Mouse (Mus musculus) liver, embryonic 14.5 days (tissue): ENCODE results near the gene Tnfaip3. TPM values are rescaled to one million over a fixed set of nuclear protein-coding genes. Genes with fewer than 3 reads are reported as not detected.
A peak's percentile ranks its signal among the peaks of the same experiment; 100 is the strongest.

Source experiments
- ATAC-seq: fragments of 200-750 bp; cut with Nextera tagmentation; 2 replicates; pipeline ENCODE4 v1.8.0; 2017; ENCODE audit warnings: moderate number of reproducible peaks, mild to moderate bottlenecking, moderate library complexity; ENCODE audit not compliant: insufficient read depth
- DNase-seq, 3 experiments: peaks; one replicate each; pipeline ENCODE4 v3.0.0-alpha.2; 2012 to 2013; ENCODE audit warnings: low read depth in 3 of 3, low spot score in 3 of 3
- H3K27ac ChIP-seq: fragments of 300-500 bp; sonication (generic); 2 replicates; pipeline ENCODE4 v1.5.1; 2014; ENCODE audit warnings: moderate library complexity, mild to moderate bottlenecking, control low read depth, inconsistent platforms
- H3K27me3 ChIP-seq: fragments of 300-500 bp; sonication (generic); 2 replicates; pipeline ENCODE4 v1.6.1; 2014; ENCODE audit warnings: mild to moderate bottlenecking, low read length, moderate library complexity; ENCODE audit not compliant: control insufficient read depth, insufficient read depth
- H3K36me3 ChIP-seq: fragments of 300-500 bp; sonication (generic); replicated peaks from 2 replicates; pipeline ENCODE4 v1.6.1; 2014; ENCODE audit warnings: low read depth; ENCODE audit not compliant: control insufficient read depth, insufficient read depth
- H3K4me1 ChIP-seq, 2 experiments: fragments of 200-500 bp in 1 of 2; fragments of 300-500 bp in 1 of 2; sonication (generic) in 1 of 2; replicated peaks; 2 replicates each; pipeline ENCODE4 v1.6.1; 2012 to 2014; ENCODE audit warnings: antibody characterized with exemption in 1 of 2, inconsistent platforms in 1 of 2, low read length in 1 of 2; ENCODE audit not compliant: control insufficient read depth in 2 of 2, insufficient read depth in 2 of 2
- H3K4me2 ChIP-seq: fragments of 300-500 bp; sonication (generic); 2 replicates; pipeline ENCODE4 v1.6.1; 2014; ENCODE audit warnings: low read depth, mild to moderate bottlenecking, control low read depth, moderate library complexity
- H3K4me3 ChIP-seq, 2 experiments: fragments of 200-500 bp in 1 of 2; fragments of 300-500 bp in 1 of 2; sonication (generic) in 1 of 2; 2 replicates each; pipeline ENCODE4 v1.5.1; 2012 to 2014; ENCODE audit warnings: low read depth in 2 of 2, low read length in 2 of 2, mild to moderate bottlenecking in 2 of 2, control low read depth in 1 of 2, inconsistent platforms in 1 of 2, moderate library complexity in 1 of 2; ENCODE audit not compliant: insufficient read depth in 1 of 2
- H3K9ac ChIP-seq: fragments of 300-500 bp; sonication (generic); replicated peaks from 2 replicates; pipeline ENCODE4 v1.6.1; 2014; ENCODE audit warnings: mild to moderate bottlenecking, control low read depth, moderate library complexity
- H3K9me3 ChIP-seq: fragments of 300-500 bp; sonication (generic); 2 replicates; pipeline ENCODE4 v1.6.1; 2016; ENCODE audit warnings: low read length, mixed read lengths; ENCODE audit not compliant: control insufficient read depth
- CTCF ChIP-seq: IDR thresholded peaks from 2 replicates; pipeline ENCODE4 v1.5.1; 2016; ENCODE audit warnings: antibody characterized with exemption, low read depth, control low read depth
- EP300 ChIP-seq: IDR thresholded peaks from 2 replicates; pipeline ENCODE4 v1.6.1; 2016; ENCODE audit warnings: antibody characterized with exemption, low read depth
- WGBS: fragments of 180-500 bp; shearing (Covaris S2); extraction: QIAGEN DNeasy Blood & Tissue Kit; methylation state at CpG from one replicate; pipeline ENCODE4 v1.1.7; 2014; ENCODE audit not compliant: insufficient replicate concordance; 5-methylcytosine and 5-hydroxymethylcytosine counted together
- polyA plus RNA-seq, 2 experiments: library from polyadenylated mRNA; depleted of rRNA in 1 of 2; stranded (reverse) in 1 of 2; unstranded in 1 of 2; fragments of >200 nt; fragmentation: Nextera tagmentation in 1 of 2; extraction: Ambion mirVana in 1 of 2; gene quantifications; 2 replicates each; pipeline versions ENCODE4 v1.2.1 to v1.2.3; 2012 to 2014

Tnfaip3 gene
- 0.58 and 0.77 TPM in 2 replicates for polyA plus RNA-seq (2012; rRNA removed)
- polyA plus RNA-seq (2014; fragmentation: Nextera tagmentation; extraction: Ambion mirVana): 0.99 and 1.1 TPM in 2 replicates

DNA sequence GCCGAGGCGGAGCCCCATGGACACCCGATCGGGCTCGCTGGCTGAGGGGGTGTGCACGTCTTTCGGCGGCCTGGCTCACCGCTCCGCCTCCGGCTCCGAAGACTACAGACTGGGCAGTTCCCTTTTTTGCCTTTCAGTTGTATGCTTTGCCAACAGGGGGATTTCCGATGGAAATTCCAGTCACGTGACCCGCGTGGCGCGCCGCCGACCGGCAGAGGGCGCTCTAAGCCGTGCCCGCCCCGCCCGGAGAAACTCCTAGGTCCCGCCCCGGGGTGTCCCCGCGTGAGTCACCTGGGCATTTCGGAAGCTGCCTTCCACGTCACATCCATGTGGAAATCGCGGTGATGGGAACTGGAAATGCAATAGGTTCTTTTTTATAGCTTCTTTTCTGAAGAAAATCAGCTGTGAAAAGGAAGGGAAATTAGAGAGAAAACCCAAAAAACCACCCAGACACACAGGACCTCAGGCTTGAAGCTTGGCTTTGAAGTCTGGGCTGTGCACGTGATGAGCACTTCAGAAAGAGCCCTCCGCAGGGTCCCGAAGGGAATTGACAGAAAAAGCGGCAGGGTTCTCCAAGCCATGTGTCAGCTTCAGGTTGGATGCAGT lies at the start of gene Tnfaip3:
Gene Tnfaip3 (minus strand): TSS at position 401 of the 606 bp plus-strand sequence.
- DNase-seq (peak; percentile 66 to 84 (median 70)), ATAC-seq (peak; percentile 86)
- Histone ChIP-seq H3K27me3 (no peaks in the 10 kb centered on the region), H3K36me3 (no peaks in the 10 kb centered on the region), H3K9me3 (no peaks in the 10 kb centered on the region), H3K27ac (no peak within 1 kb of the TSS), H3K4me1 (peaks cover 0 to 5% of the 10 kb centered on the region in 2 experiments; a peak in 1 of 4 replicates), H3K9ac (peak within 1 kb of the TSS; percentile 67), H3K4me2 (peak within 1 kb of the TSS; percentile 83), H3K4me3 (peak within 1 kb of the TSS; percentile 61 to 62)
- TF ChIP-seq CTCF (peak; percentile 96), EP300 (no peak)
- WGBS: under 1% methylated on average over 38 of the region's 38 CpGs

DNA sequence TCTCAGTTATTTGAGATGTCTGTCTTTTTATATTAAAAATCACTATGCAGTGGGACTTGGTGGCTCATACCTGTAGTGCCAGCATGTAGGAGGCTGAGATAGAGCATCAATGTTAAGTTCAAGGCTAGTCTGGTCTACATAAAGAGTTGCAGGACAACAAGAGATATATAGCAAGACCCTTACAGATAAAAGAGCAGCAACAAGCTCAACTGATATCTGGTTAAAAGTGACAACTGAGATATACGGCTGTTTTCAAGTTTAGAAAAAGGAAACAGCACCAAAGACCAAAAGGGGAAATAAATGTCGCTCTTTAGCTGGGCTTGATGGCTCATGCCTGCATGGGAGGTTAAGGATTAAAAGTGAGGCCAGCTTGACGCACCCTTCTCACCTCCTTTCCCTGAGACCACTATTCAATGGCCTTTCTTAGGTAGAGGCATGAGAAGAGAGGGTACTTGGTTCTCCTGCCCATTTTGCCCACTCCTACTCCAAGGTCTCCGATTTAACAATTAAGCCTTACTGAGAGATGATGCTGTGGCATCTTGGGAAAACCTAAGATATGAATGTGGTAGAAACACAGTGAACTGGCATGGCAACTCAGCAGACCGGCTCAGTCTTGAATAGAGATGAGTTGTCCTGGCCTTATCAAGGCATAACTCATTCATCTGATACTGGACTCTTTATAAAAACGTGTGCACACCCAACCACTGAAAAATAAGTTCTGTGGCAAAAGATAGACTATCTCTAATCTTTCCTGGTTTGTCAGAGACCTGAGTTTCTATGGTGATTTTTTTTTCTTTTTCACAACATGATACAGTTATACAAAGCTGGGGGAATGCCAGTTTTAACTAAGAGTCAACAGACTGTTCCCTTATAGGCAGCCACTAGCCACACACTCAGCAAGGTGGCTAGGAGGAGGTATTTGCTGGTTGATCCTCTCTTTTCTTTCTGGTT lies 49.5 kb upstream of the Tnfaip3 start:
- no peak overlapping the region for H3K9ac ChIP-seq
- DNase-seq (no peak), ATAC-seq (no peak)
- TF ChIP-seq EP300 (no peak), CTCF (no peak)
- no peaks in the 10 kb centered on the region for H3K9me3 ChIP-seq
- H3K4me2 ChIP-seq: no peak overlapping the region
- H3K27ac ChIP-seq: no peak overlapping the region
- H3K27me3 ChIP-seq: no peaks in the 10 kb centered on the region
- 22% methylated on average over 6 of the region's 6 CpGs for WGBS
- peaks cover 8 to 35% of the 10 kb centered on the region in 2 experiments for H3K4me1 ChIP-seq
- H3K36me3 ChIP-seq: no peaks in the 10 kb centered on the region
- H3K4me3 ChIP-seq: no peak overlapping the region

DNA sequence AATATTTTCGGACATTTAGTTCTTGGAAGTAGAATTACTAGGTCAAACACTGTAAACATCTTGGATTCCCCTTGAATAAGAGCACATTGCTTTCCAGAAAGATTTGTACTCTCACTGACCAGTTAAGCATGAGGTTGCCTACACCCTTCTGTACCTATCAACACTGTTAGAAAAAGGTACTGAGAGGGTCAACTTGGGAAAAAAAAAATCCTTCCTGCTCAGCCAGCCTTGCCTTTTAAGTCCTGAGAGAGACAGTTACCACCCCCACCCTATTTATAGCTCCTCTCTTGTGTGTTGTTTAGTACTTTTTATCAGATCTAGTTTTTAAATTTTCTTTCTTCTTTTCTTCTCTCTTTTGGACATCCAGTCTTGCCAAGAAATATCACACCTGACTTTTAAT lies 48.2 kb upstream of the Tnfaip3 start:
- no peaks in the 10 kb centered on the region for H3K36me3 ChIP-seq
- no peak overlapping the region for H3K27ac ChIP-seq
- peaks cover 8 to 35% of the 10 kb centered on the region in 2 experiments for H3K4me1 ChIP-seq
- H3K9me3 ChIP-seq: no peaks in the 10 kb centered on the region
- no peak overlapping the region for H3K4me3 ChIP-seq
- ATAC-seq: no peak
- H3K9ac ChIP-seq: no peak overlapping the region
- 48% methylated on average over 1 of the region's 1 CpGs for WGBS
- DNase-seq: no peak
- H3K27me3 ChIP-seq: no peaks in the 10 kb centered on the region
- no peak overlapping the region for H3K4me2 ChIP-seq
- TF ChIP-seq CTCF: no peak

DNA sequence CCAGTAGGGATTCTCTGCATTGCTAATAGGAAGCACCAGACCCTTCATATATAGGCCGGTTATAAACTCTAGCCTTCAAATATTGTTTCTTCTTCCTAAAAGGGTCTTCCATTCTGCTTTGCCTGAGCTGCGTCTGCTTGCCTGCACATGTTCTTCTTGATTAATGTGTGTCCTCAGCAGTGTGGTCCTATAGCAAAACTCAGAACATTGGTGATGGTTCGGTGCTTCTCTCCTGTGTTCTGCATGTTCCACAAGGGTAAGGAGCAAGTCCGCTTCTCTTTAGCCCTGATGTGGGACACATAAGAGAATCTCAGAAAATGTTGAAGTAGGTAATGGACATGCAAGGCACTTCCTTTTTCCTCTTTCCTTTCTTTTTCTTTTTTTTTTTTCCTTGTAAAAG lies 47.8 kb upstream of the Tnfaip3 start:
- DNase-seq: no peak
- H3K9me3 ChIP-seq: no peaks in the 10 kb centered on the region
- TF ChIP-seq EP300: no peak
- TF ChIP-seq CTCF: no peak
- ATAC-seq: no peak
- WGBS: 44% methylated on average over 4 of the region's 4 CpGs
- H3K4me3 ChIP-seq: no peak overlapping the region
- H3K36me3 ChIP-seq: no peaks in the 10 kb centered on the region
- no peak overlapping the region for H3K27ac ChIP-seq
- H3K4me2 ChIP-seq: peak overlapping the region; percentile 50
- H3K9ac ChIP-seq: no peak overlapping the region
- no peaks in the 10 kb centered on the region for H3K27me3 ChIP-seq
- peaks cover 8 to 35% of the 10 kb centered on the region in 2 experiments for H3K4me1 ChIP-seq
